Mouse (Mus musculus) forebrain, embryonic 10.5 days (tissue): Measurements from ENCODE around the gene Slc4a10. TPM values are rescaled to one million over a fixed set of nuclear protein-coding genes. Genes with fewer than 3 reads are reported as not detected.

Experiments
- DNase-seq: peaks from one replicate; pipeline ENCODE4 v3.0.0-alpha.2; 2017; ENCODE audit warnings: low spot score; ENCODE audit errors: extremely low spot score
- H3K27ac ChIP-seq: fragments of 300-500 bp; sonication (generic); 2 replicates; pipeline ENCODE4 v1.5.1; 2016; ENCODE audit warnings: mild to moderate bottlenecking
- H3K27me3 ChIP-seq: fragments of 300-500 bp; sonication (generic); 2 replicates; pipeline ENCODE4 v1.6.1; 2016; ENCODE audit warnings: mild to moderate bottlenecking; ENCODE audit not compliant: poor library complexity, severe bottlenecking
- H3K36me3 ChIP-seq: fragments of 300-500 bp; sonication (generic); replicated peaks from 2 replicates; pipeline ENCODE4 v1.6.1; 2016; ENCODE audit warnings: mild to moderate bottlenecking, moderate library complexity
- H3K4me1 ChIP-seq: fragments of 300-500 bp; sonication (generic); 2 replicates; pipeline ENCODE4 v1.6.1; 2016
- H3K4me3 ChIP-seq: fragments of 300-500 bp; sonication (generic); 2 replicates; pipeline ENCODE4 v1.5.1; 2016; ENCODE audit warnings: mild to moderate bottlenecking, moderate library complexity
- H3K9me3 ChIP-seq: fragments of 300-500 bp; sonication (generic); 2 replicates; pipeline ENCODE4 v1.6.1; 2016; ENCODE audit warnings: mild to moderate bottlenecking, moderate library complexity
- WGBS: fragments of 180-500 bp; shearing (Covaris S2); methylation state at CpG from one replicate; pipeline ENCODE4 v1.1.7; 2016; 5-methylcytosine and 5-hydroxymethylcytosine counted together
- polyA plus RNA-seq: library from polyadenylated mRNA; unstranded; fragments of >200 nt; fragmentation: Nextera tagmentation; extraction: Ambion mirVana; gene quantifications from 2 replicates; pipeline ENCODE4 v1.2.1, GENCODE M21; 2016

Gene Slc4a10
- polyA plus RNA-seq, 1 experiment from 2014 or later, result 0.05 TPM

DNA sequence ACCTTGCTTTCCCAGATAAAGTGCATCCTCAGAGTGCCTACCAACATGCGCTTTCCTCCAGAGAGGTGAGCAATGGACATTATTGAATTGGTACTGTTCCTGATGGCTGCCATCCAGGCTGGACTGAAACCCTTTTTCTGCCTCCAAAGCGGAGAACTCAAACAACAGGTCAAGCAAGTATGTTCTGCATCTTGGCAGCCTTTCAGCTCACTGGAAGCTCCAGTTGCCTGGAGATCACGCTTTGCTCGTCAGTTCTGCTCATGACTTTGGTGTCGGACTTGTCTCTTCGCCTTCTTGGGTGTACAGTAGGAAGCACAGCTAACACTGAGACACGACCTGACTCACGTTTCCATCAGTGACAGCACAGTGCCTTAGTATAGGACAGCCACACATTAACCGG lies 315.9 kb downstream of the Slc4a10 start:
- Histone ChIP-seq H3K4me1 (no peaks in the 10 kb centered on the region), H3K9me3 (no peaks in the 10 kb centered on the region), H3K4me3 (no peak overlapping the region), H3K27me3 (no peaks in the 10 kb centered on the region), H3K36me3 (no peaks in the 10 kb centered on the region), H3K27ac (no peak overlapping the region)
- 90% methylated on average over 9 of the region's 9 CpGs for WGBS
- no peak for DNase-seq

DNA sequence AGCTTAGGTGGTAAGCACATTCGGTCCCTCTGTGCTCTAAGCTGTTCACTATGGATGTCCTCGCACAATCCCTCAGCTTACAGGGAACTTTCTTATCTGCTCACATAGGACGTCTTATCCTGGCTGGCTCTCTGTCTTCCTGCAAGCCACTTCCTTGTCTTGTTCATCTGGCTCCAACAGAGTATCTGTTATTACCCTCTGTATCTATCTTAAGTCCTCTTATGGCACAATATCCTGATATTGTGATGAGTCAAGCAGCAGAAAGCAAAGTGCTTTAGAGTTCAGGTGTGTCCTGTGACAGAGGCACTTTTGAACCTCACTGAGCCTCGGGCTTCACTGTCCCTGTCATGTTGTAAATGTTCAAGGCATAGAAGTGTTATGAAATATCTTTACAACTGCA lies 317.3 kb downstream of the Slc4a10 start:
- Histone ChIP-seq H3K4me3 (no peak overlapping the region), H3K27ac (no peak overlapping the region), H3K36me3 (no peaks in the 10 kb centered on the region), H3K4me1 (no peaks in the 10 kb centered on the region), H3K9me3 (0 out of 2 replicates have a peak, but pooled peaks cover 2% of the 10 kb centered on the region), H3K27me3 (no peaks in the 10 kb centered on the region)
- 90% methylated on average over 4 of the region's 4 CpGs for WGBS
- DNase-seq, result no peak

DNA sequence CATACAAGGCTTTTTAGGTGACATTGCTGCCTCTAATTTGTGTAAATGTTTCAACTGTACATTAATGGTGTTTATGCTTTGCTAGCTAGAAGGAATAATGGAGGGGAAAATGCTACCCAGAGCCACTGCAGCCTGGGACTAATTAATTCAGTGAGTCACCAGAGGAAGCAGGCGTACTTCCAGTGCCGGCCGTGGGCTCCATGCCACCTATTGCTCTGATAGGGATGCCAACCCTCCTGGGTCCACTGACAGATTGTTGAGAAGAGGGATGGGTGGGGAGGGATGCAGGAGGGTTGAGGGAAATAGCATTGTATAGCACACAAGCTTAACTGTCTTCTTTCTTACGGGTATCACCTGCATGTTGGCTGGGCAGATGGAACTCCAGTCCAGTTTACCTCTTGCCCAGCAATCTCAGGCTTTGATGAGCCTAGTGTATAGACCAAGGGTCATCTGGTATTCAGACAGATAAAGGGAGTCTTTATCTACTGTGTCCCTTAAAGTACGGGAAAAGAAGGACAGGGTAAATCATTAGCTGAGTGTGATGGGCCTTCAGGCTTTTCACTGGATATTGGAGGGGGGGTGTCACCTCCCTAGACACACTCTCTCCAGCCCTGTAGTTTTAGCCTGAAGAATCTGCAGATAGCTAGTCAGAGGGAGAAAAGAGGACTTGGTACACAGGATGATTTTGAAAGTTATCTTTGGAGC lies 322.2 kb downstream of the Slc4a10 start:
- 0 out of 2 replicates have a peak, but pooled peaks cover 2% of the 10 kb centered on the region for H3K9me3 ChIP-seq
- no peaks in the 10 kb centered on the region for H3K27me3 ChIP-seq
- DNase-seq, result no peak
- H3K4me3 ChIP-seq, result no peak overlapping the region
- 88% methylated on average over 5 of the region's 5 CpGs for WGBS
- H3K27ac ChIP-seq, result no peak overlapping the region
- H3K4me1 ChIP-seq, result no peaks in the 10 kb centered on the region
- no peaks in the 10 kb centered on the region for H3K36me3 ChIP-seq

DNA sequence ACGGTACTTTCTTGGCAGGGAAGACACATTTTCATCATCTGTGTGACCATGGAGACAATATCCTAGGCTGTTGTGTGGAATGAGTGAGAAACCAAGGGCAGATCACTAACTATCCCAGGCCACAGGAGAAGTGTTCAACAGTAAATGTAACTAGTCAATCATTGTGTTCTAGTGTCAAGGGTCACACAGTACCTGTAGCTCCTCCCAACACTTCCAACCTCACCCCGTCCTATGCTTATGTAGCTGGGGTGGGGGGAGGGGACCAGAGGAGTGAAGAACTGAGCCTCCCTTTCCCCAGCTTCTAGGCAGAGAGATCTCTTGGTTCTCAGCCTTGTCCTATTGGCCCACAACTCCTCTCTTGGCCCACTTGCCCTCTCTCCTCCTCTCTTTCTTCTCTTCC lies 323.8 kb downstream of the Slc4a10 start:
- WGBS, result 78% methylated on average over 2 of the region's 2 CpGs
- 0 out of 2 replicates have a peak, but pooled peaks cover 2% of the 10 kb centered on the region for H3K9me3 ChIP-seq

DNA sequence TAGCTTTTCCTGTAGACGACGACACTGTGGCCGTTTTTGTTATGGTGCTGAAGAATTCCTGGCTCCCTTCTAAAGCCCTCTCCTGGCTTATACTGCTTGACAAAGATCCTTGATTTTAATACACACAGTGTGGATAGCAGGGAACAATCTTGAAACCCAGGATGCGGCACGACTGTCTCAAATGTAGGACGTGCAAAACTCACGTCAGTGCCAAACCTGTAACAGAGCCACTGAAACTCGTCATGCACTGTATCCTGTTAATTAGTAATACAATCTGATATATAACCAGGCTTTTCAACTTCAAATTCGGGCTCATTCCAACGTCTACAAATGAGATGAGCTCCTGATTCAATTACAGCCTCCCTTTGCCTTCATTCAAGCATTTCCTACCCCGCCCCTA lies 327.4 kb downstream of the Slc4a10 start:
- no peaks in the 10 kb centered on the region for H3K27me3 ChIP-seq
- H3K9me3 ChIP-seq, result no peaks in the 10 kb centered on the region
- no peak for DNase-seq
- no peak overlapping the region for H3K4me3 ChIP-seq
- 88% methylated on average over 11 of the region's 11 CpGs for WGBS
- no peaks in the 10 kb centered on the region for H3K4me1 ChIP-seq
- H3K27ac ChIP-seq, result no peak overlapping the region
- H3K36me3 ChIP-seq, result no peaks in the 10 kb centered on the region

More for the DNA sequence above, 323.8 kb downstream of the Slc4a10 start:
- Histone ChIP-seq H3K27me3 (no peaks in the 10 kb centered on the region), H3K4me1 (no peaks in the 10 kb centered on the region), H3K4me3 (no peak overlapping the region), H3K27ac (no peak overlapping the region), H3K36me3 (no peaks in the 10 kb centered on the region)
- no peak for DNase-seq

Other genes starting within 250 kb of the Slc4a10 start
- 2.4 and 5.0 TPM in 2 replicates for gene Tbr1, start 243.5 kb upstream of the Slc4a10 start, polyA plus RNA-seq